Mouse (Mus musculus) midbrain, postnatal 0 days (tissue): ENCODE results near the gene Smim15. TPM values are rescaled to one million over a fixed set of nuclear protein-coding genes. Genes with fewer than 3 reads are reported as not detected.
A peak's percentile ranks its signal among the peaks of the same experiment; 100 is the strongest.

Source experiments
- ATAC-seq: fragments of 200-750 bp; cut with Nextera tagmentation; 2 replicates; pipeline ENCODE4 v1.8.0; 2017; ENCODE audit warnings: moderate number of reproducible peaks, mild to moderate bottlenecking, moderate TSS enrichment, moderate library complexity; ENCODE audit not compliant: low FRiP score
- DNase-seq: peaks from one replicate; pipeline ENCODE4 v3.0.0-alpha.2; 2015; ENCODE audit warnings: low spot score
- H3K27ac ChIP-seq: fragments of 300-500 bp; sonication (generic); 2 replicates; pipeline ENCODE4 v1.5.1; 2014; ENCODE audit warnings: low read depth, mild to moderate bottlenecking, low read length, mixed read lengths
- H3K27me3 ChIP-seq: fragments of 300-500 bp; sonication (generic); 2 replicates; pipeline ENCODE4 v1.6.1; 2014; ENCODE audit warnings: low read length, control low read depth, mixed read lengths; ENCODE audit not compliant: insufficient read depth
- H3K36me3 ChIP-seq: fragments of 300-500 bp; sonication (generic); 2 replicates; pipeline ENCODE4 v1.6.1; 2014; ENCODE audit warnings: low read length, control low read depth, mixed read lengths; ENCODE audit not compliant: insufficient read depth
- H3K4me1 ChIP-seq: fragments of 300-500 bp; sonication (generic); 2 replicates; pipeline ENCODE4 v1.6.1; 2014; ENCODE audit warnings: mild to moderate bottlenecking, control low read depth, antibody characterized with exemption, low read length, mixed read lengths; ENCODE audit not compliant: insufficient read depth
- H3K4me2 ChIP-seq: fragments of 300-500 bp; sonication (generic); 2 replicates; pipeline ENCODE4 v1.6.1; 2014; ENCODE audit warnings: low read depth, mild to moderate bottlenecking, low read length, mixed read lengths; ENCODE audit not compliant: poor library complexity, severe bottlenecking
- H3K4me3 ChIP-seq: fragments of 300-500 bp; sonication (generic); 2 replicates; pipeline ENCODE4 v1.5.1; 2014; ENCODE audit warnings: low read depth, mild to moderate bottlenecking, low read length, moderate library complexity
- H3K9ac ChIP-seq: fragments of 300-500 bp; sonication (generic); replicated peaks from 2 replicates; pipeline ENCODE4 v1.6.1; 2014; ENCODE audit warnings: mild to moderate bottlenecking, low read length, moderate library complexity, mixed read lengths; ENCODE audit not compliant: poor library complexity, severe bottlenecking
- H3K9me3 ChIP-seq: fragments of 300-500 bp; sonication (generic); 2 replicates; pipeline ENCODE4 v1.6.1; 2016; ENCODE audit warnings: low read length, control low read depth
- CTCF ChIP-seq: IDR thresholded peaks from 2 replicates; pipeline ENCODE4 v1.5.1; 2016; ENCODE audit warnings: antibody characterized with exemption, mild to moderate bottlenecking
- WGBS: fragments of 180-500 bp; shearing (Covaris S2); extraction: QIAGEN DNeasy Blood & Tissue Kit; methylation state at CpG from one replicate; pipeline ENCODE4 v1.1.7; 2014; 5-methylcytosine and 5-hydroxymethylcytosine counted together
- polyA plus RNA-seq: library from polyadenylated mRNA; unstranded; fragments of >200 nt; fragmentation: Nextera tagmentation; extraction: Ambion mirVana; gene quantifications from 2 replicates; pipeline ENCODE4 v1.2.1, GENCODE M21; 2015
- total RNA-seq: library from RNA; depleted of rRNA; stranded (reverse); fragments of >200 nt; gene quantifications from 2 replicates; pipeline ENCODE4 v1.2.3, GENCODE M21; 2014

Smim15 gene
- total and polyA plus RNA-seq, 2 experiments from 2014 or later: 24.0 to 29.5 TPM

- Histone ChIP-seq H3K36me3 (no peaks in the 10 kb centered on the region), H3K9ac (no peak overlapping the region), H3K9me3 (no peaks in the 10 kb centered on the region), H3K27ac (no peak overlapping the region), H3K4me2 (no peak overlapping the region), H3K4me3 (no peak overlapping the region), H3K4me1 (no peaks in the 10 kb centered on the region), H3K27me3 (no peaks in the 10 kb centered on the region)
- TF ChIP-seq CTCF: no peak
- 94% methylated on average over 4 of the region's 4 CpGs for WGBS
- DNase-seq: no peak
- ATAC-seq: no peak
Observed at GRCm38 (mm10) chr13:108084086-108084485, 39.8 kb downstream of the Smim15 start.

- peaks cover 6% of the 10 kb centered on the region; the same call in 1 of the 2 replicates for H3K36me3 ChIP-seq
- TF ChIP-seq CTCF: no peak
- no peak overlapping the region for H3K4me2 ChIP-seq
- no peak overlapping the region for H3K4me3 ChIP-seq
- H3K27me3 ChIP-seq: no peaks in the 10 kb centered on the region
- WGBS: 78% methylated on average over 5 of the region's 5 CpGs
- H3K27ac ChIP-seq: no peak overlapping the region
- DNase-seq (no peak), ATAC-seq (no peak)
- no peak overlapping the region for H3K9ac ChIP-seq
- H3K4me1 ChIP-seq: no peaks in the 10 kb centered on the region
- H3K9me3 ChIP-seq: no peaks in the 10 kb centered on the region
Observed at GRCm38 (mm10) chr13:108086036-108086435, 41.8 kb downstream of the Smim15 start.

GRCm38 (mm10) chr13:108086724-108087123 is 42.5 kb downstream of the Smim15 start:
- H3K27me3 ChIP-seq: no peaks in the 10 kb centered on the region
- no peak for DNase-seq
- no peak overlapping the region for H3K27ac ChIP-seq
- H3K36me3 ChIP-seq: peaks cover 6% of the 10 kb centered on the region; the same call in 1 of the 2 replicates
- no peak for TF ChIP-seq CTCF
- H3K9ac ChIP-seq: no peak overlapping the region
- no peak for ATAC-seq
- H3K4me1 ChIP-seq: no peaks in the 10 kb centered on the region
- H3K4me3 ChIP-seq: no peak overlapping the region
- 77% methylated on average over 4 of the region's 4 CpGs for WGBS
- no peak overlapping the region for H3K4me2 ChIP-seq
- H3K9me3 ChIP-seq: no peaks in the 10 kb centered on the region

- ATAC-seq: no peak
- TF ChIP-seq CTCF: no peak
Observed at GRCm38 (mm10) chr13:108092290-108092689, 48.0 kb downstream of the Smim15 start.

GRCm38 (mm10) chr13:108094681-108095080 is 50.4 kb downstream of the Smim15 start:
- Histone ChIP-seq H3K27me3 (no peaks in the 10 kb centered on the region), H3K36me3 (peaks cover 6% of the 10 kb centered on the region; the same call in 1 of the 2 replicates), H3K27ac (no peak overlapping the region), H3K9me3 (no peaks in the 10 kb centered on the region), H3K4me3 (no peak overlapping the region), H3K4me1 (no peaks in the 10 kb centered on the region), H3K4me2 (no peak overlapping the region), H3K9ac (no peak overlapping the region)
- WGBS: 95% methylated on average over 5 of the region's 5 CpGs
- no peak for TF ChIP-seq CTCF
- no peak for ATAC-seq
- DNase-seq: no peak

More at GRCm38 (mm10) chr13:108092290-108092689, 48.0 kb downstream of the Smim15 start:
- Histone ChIP-seq H3K36me3 (peaks cover 6% of the 10 kb centered on the region; the same call in 1 of the 2 replicates), H3K9me3 (no peaks in the 10 kb centered on the region), H3K4me3 (no peak overlapping the region), H3K27me3 (no peaks in the 10 kb centered on the region), H3K4me2 (no peak overlapping the region), H3K4me1 (no peaks in the 10 kb centered on the region), H3K27ac (no peak overlapping the region), H3K9ac (no peak overlapping the region)
- WGBS: 69% methylated on average over 7 of the region's 7 CpGs
- DNase-seq: no peak

- WGBS: 80% methylated on average over 7 of the region's 7 CpGs
- ATAC-seq: peak; percentile 58; the same call in 1 of the 2 replicates
- H3K27ac ChIP-seq: no peak overlapping the region
Observed at GRCm38 (mm10) chr13:108095617-108096016, 51.4 kb downstream of the Smim15 start.

More at GRCm38 (mm10) chr13:108095617-108096016, 51.4 kb downstream of the Smim15 start:
- no peak for TF ChIP-seq CTCF
- DNase-seq: peak; percentile 62
- Histone ChIP-seq H3K4me2 (no peak overlapping the region), H3K4me1 (no peaks in the 10 kb centered on the region), H3K9me3 (no peaks in the 10 kb centered on the region), H3K36me3 (no peaks in the 10 kb centered on the region), H3K9ac (no peak overlapping the region), H3K4me3 (no peak overlapping the region), H3K27me3 (no peaks in the 10 kb centered on the region)
